Mouse (Mus musculus) CH12.LX (cell line): ENCODE measurements around the gene Ttc36.

Experiments
- BHLHE40 ChIP-seq: IDR thresholded peaks from 2 replicates; pipeline ENCODE4 v1.6.1; 2011; ENCODE audit warnings: mild to moderate bottlenecking, low read depth, low read length, improper control_type of control experiment
- CHD2 ChIP-seq: IDR thresholded peaks from 2 replicates; pipeline ENCODE4 v1.6.1; 2011; ENCODE audit warnings: low read length, improper control_type of control experiment
- CTCF ChIP-seq, 2 experiments: IDR thresholded peaks in 1 of 2; conservative IDR thresholded peaks in 1 of 2; 2 replicates each; pipeline ENCODE4 v1.5.1; 2011 to 2012; ENCODE audit warnings: low read depth in 2 of 2, low read length in 2 of 2, improper control_type of control experiment in 1 of 2, inconsistent platforms in 1 of 2, mild to moderate bottlenecking in 1 of 2, moderate library complexity in 1 of 2
- E2F4 ChIP-seq: IDR thresholded peaks from 2 replicates; pipeline ENCODE4 v1.6.1; 2011; ENCODE audit warnings: low read depth, low read length, improper control_type of control experiment; ENCODE audit not compliant: insufficient replicate concordance
- MAZ ChIP-seq: IDR thresholded peaks from 2 replicates; pipeline ENCODE4 v1.6.1; 2012; ENCODE audit warnings: low read depth, mild to moderate bottlenecking, inconsistent platforms, low read length, improper control_type of control experiment, moderate library complexity
- MEF2A ChIP-seq: IDR thresholded peaks from 2 replicates; pipeline ENCODE4 v1.6.1; 2014; ENCODE audit warnings: low read depth, mild to moderate bottlenecking, inconsistent platforms, low read length, improper control_type of control experiment, borderline replicate concordance
- MXI1 ChIP-seq: IDR thresholded peaks from 2 replicates; pipeline ENCODE4 v1.6.1; 2011; ENCODE audit warnings: mild to moderate bottlenecking, low read depth, low read length, improper control_type of control experiment
- POLR2A ChIP-seq: IDR thresholded peaks from 2 replicates; pipeline ENCODE4 v1.6.1; 2011; ENCODE audit warnings: low read depth, mild to moderate bottlenecking, improper control_type of control experiment, low read length
- TCF12 ChIP-seq: IDR thresholded peaks from 2 replicates; pipeline ENCODE4 v1.6.1; 2014; ENCODE audit warnings: low read depth, mild to moderate bottlenecking, inconsistent platforms, low read length, improper control_type of control experiment
- ZC3H11A ChIP-seq: IDR thresholded peaks from 2 replicates; pipeline ENCODE4 v1.6.1; 2012; ENCODE audit warnings: low read depth, mild to moderate bottlenecking, inconsistent platforms, low read length, improper control_type of control experiment
- ZMIZ1 ChIP-seq: IDR thresholded peaks from 2 replicates; pipeline ENCODE4 v1.6.1; 2012; ENCODE audit warnings: low read depth, mild to moderate bottlenecking, inconsistent platforms, low read length, improper control_type of control experiment

- TF ChIP-seq POLR2A (no peak), CTCF (conservative IDR thresholded peaks at IDR 0.05 in 1 of 2, IDR thresholded peaks at IDR 0.05 in 1 of 2; ENCODE audit: low read depth in 2 of 2, low read length in 2 of 2) (no peak), TCF12 (no peak), E2F4 (no peak), CHD2 (no peak), BHLHE40 (no peak), ZMIZ1 (no peak), ZC3H11A (no peak), MAZ (no peak), MEF2A (no peak), MXI1 (no peak)
Measured at GRCm38 (mm10) chr9:44760873-44761272, 42.0 kb downstream of the Ttc36 start.
